Mouse (Mus musculus): Measurements from ENCODE around the gene Crybg2.

- TF ChIP-seq CTCF (IDR thresholded peaks at IDR 0.05; ENCODE audit: extremely low read depth, insufficient read length, insufficient replicate concordance, low read depth, low read length) (peak; percentile 92; the same call in 1 of the 2 replicates), POLR2A (IDR thresholded peaks at IDR 0.05; ENCODE audit: low read depth, low read length) (no peak)
Observed at GRCm38 (mm10) chr4:134092382-134093288, 32.0 kb downstream of the Crybg2 start.
